Mouse (Mus musculus): ENCODE measurements at regions not wholly inside any gene's neighbourhood (a gene's known extent, or its start where the extent isn't known, plus 50 kb on each side); places are given as distances from the start of the nearest gene placed in this dataset.

DNA sequence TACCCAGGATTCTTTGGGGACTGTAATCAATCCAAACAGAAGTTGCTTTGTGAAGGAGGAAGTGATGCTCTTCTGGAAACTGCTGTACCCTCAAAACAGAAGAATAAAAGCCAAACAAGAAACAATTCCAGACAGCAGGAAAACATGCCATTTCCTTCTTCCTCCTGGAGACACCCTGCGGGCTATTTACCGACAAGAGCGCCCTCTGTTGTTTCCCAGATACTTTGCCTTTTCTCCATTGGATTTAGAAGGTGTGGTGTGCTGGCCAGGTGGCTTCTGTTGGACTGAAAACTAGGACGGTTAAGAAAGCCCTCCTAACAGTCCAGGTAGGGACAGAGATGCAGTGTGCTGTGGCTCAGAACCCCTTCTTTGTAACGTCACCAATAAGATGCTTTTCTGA, 119.9 kb upstream of the Msx2 start:
- Histone ChIP-seq H3K36me3 (ENCODE audit: control insufficient read depth, insufficient read depth, low read length) (no peaks in the 10 kb centered on the region), H3K27ac (ENCODE audit: insufficient read depth, low read length) (no peak overlapping the region), H3K4me3 (ENCODE audit: extremely low read depth, insufficient read depth, insufficient read length) (no peak overlapping the region)

DNA sequence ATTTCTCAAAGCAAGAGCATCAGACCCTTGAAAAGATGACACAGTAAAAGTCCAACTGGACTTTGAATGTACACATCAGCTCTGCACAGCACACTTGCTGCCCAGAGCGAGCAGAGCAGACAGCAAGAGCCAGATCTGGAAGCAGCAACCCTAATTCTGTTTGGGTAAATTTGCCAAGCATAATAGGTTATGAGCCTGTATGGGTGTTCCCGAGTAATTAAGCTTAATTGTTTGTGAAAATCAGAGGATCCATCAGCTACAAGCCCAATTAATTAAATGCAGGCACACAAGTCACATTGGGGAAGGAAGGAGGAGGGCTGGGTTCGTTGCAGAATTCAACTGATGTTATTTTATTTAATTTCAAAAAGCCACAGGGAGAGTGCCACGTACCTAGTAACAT, 113.9 kb upstream of the Msx2 start:
- no peaks in the 10 kb centered on the region for H3K36me3 ChIP-seq (ENCODE audit: control insufficient read depth, insufficient read depth, low read length)

More for the DNA sequence above, 119.9 kb upstream of the Msx2 start:
- WGBS: 14% methylated on average over 5 of the region's 5 CpGs
- DNase-seq (ENCODE audit: low read depth in 1 of 2, low spot score in 2 of 2): no peak
- no peaks in the 10 kb centered on the region for H3K4me1 ChIP-seq (ENCODE audit: control insufficient read depth, insufficient read depth, insufficient read length)
- no peaks in the 10 kb centered on the region for H3K27me3 ChIP-seq (ENCODE audit: control insufficient read depth, insufficient read depth, low read length)
- TF ChIP-seq CTCF (IDR thresholded peaks at IDR 0.05; ENCODE audit: extremely low read depth, insufficient read depth, insufficient read length, insufficient replicate concordance) (no peak), POLR2A (IDR thresholded peaks at IDR 0.05; ENCODE audit: low read depth, low read length) (no peak)

DNA sequence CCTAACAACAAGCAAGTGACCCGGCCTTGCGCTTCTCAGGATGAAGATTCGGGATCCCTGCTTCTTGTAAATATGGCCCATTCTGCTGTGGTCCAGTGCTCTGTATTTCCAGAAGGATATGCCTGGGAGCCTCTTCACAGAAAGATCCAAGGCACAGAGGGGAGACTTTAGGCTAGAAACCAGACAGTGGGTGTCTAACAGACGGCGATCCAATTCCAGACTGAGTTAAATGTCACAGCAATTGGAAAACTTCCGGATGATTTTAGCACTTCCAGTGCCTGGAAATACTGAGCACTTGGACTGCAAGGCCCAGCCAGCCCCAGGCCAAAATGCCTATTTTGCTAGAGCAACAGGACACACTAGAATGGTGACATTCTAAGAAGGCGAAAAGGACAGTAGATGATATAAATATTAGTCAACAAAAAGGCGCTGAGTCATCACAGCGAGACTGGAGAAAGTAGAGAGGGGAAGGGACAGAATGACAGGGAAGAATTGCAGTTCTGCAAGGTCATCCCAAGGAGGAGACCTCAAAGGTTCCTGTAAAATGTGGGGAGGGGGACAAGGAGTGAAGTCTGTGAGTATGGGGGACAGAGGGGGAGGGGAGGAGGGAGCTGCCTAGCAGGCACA, 111.7 kb upstream of the Msx2 start:
- H3K4me3 ChIP-seq (ENCODE audit: extremely low read depth, insufficient read depth, insufficient read length): no peak overlapping the region
- no peak overlapping the region for H3K27ac ChIP-seq (ENCODE audit: insufficient read depth, low read length)
- 78% methylated on average over 9 of the region's 9 CpGs for WGBS
- H3K36me3 ChIP-seq (ENCODE audit: control insufficient read depth, insufficient read depth, low read length): no peaks in the 10 kb centered on the region
- no peaks in the 10 kb centered on the region for H3K27me3 ChIP-seq (ENCODE audit: control insufficient read depth, insufficient read depth, low read length)
- no peaks in the 10 kb centered on the region for H3K4me1 ChIP-seq (ENCODE audit: control insufficient read depth, insufficient read depth, insufficient read length)
- TF ChIP-seq CTCF (IDR thresholded peaks at IDR 0.05; ENCODE audit: extremely low read depth, insufficient read depth, insufficient read length, insufficient replicate concordance): no peak
- no peak for TF ChIP-seq POLR2A (IDR thresholded peaks at IDR 0.05; ENCODE audit: low read depth, low read length)
- no peak for DNase-seq (ENCODE audit: low read depth in 1 of 2, low spot score in 2 of 2)

More for the DNA sequence above, 113.9 kb upstream of the Msx2 start:
- no peak overlapping the region for H3K4me3 ChIP-seq (ENCODE audit: extremely low read depth, insufficient read depth, insufficient read length)
- no peak for DNase-seq (ENCODE audit: low read depth in 1 of 2, low spot score in 2 of 2)
- no peak for TF ChIP-seq POLR2A (IDR thresholded peaks at IDR 0.05; ENCODE audit: low read depth, low read length)
- no peak for TF ChIP-seq CTCF (IDR thresholded peaks at IDR 0.05; ENCODE audit: extremely low read depth, insufficient read depth, insufficient read length, insufficient replicate concordance)
- no peaks in the 10 kb centered on the region for H3K4me1 ChIP-seq (ENCODE audit: control insufficient read depth, insufficient read depth, insufficient read length)
- no peak overlapping the region for H3K27ac ChIP-seq (ENCODE audit: insufficient read depth, low read length)
- no peaks in the 10 kb centered on the region for H3K27me3 ChIP-seq (ENCODE audit: control insufficient read depth, insufficient read depth, low read length)
- WGBS: 72% methylated on average over 4 of the region's 4 CpGs

DNA sequence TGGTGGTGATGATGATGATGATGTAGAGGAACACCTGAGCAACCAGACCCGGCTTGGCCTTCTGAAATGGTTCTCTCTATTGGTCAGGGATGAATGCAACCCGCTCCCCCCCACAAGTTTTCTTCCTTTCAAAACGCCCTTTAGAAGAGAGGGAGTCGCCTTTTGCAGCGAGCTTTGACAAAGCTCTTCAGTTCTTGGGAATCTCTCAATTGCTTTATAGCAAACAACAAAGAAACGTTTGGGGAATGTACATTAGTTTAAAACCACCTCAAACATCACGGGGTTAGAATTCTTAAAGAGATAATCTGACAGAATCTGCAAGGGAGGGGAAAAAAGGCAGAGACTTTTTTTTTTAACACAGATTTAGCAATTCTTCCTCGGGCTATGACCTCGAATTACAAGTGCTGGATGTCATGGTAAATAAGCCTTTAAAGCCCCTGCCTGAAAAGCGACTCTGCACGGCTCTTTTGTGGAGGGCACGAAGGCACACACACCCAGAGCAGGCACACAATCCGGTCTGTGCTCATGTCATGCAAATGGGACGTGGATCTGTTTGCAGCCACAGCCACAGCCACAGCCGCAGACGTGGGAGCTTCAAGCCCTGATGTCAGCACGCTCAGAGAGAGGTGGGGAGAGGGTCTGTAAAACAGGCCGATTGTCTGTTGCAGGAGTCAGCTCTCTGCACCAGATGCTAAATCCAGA, 81.2 kb upstream of the Msx2 start:
- WGBS: 74% methylated on average over 18 of the region's 18 CpGs
- H3K27ac ChIP-seq (ENCODE audit: insufficient read depth, low read length): no peak overlapping the region
- H3K36me3 ChIP-seq (ENCODE audit: control insufficient read depth, insufficient read depth, low read length): no peaks in the 10 kb centered on the region
- no peaks in the 10 kb centered on the region for H3K4me1 ChIP-seq (ENCODE audit: control insufficient read depth, insufficient read depth, insufficient read length)
- H3K4me3 ChIP-seq (ENCODE audit: extremely low read depth, insufficient read depth, insufficient read length): no peak overlapping the region
- H3K27me3 ChIP-seq (ENCODE audit: control insufficient read depth, insufficient read depth, low read length): no peaks in the 10 kb centered on the region
- no peak for DNase-seq (ENCODE audit: low read depth in 1 of 2, low spot score in 2 of 2)
- TF ChIP-seq CTCF (IDR thresholded peaks at IDR 0.05; ENCODE audit: extremely low read depth, insufficient read depth, insufficient read length, insufficient replicate concordance) (no peak), POLR2A (IDR thresholded peaks at IDR 0.05; ENCODE audit: low read depth, low read length) (no peak)

- no peaks in the 10 kb centered on the region for H3K4me1 ChIP-seq (ENCODE audit: control insufficient read depth, insufficient read depth, insufficient read length)
- H3K36me3 ChIP-seq (ENCODE audit: control insufficient read depth, insufficient read depth, low read length): no peaks in the 10 kb centered on the region
- no peaks in the 10 kb centered on the region for H3K27me3 ChIP-seq (ENCODE audit: control insufficient read depth, insufficient read depth, low read length)
- no peak overlapping the region for H3K4me3 ChIP-seq (ENCODE audit: extremely low read depth, insufficient read depth, insufficient read length)
- DNase-seq (ENCODE audit: low read depth in 1 of 2, low spot score in 2 of 2): no peak
- 20% methylated on average over 13 of the region's 13 CpGs for WGBS
- H3K27ac ChIP-seq (ENCODE audit: insufficient read depth, low read length): no peak overlapping the region
- TF ChIP-seq CTCF (IDR thresholded peaks at IDR 0.05; ENCODE audit: extremely low read depth, insufficient read depth, insufficient read length, insufficient replicate concordance): no peak
- TF ChIP-seq POLR2A (IDR thresholded peaks at IDR 0.05; ENCODE audit: low read depth, low read length): no peak
Observed at GRCm38 (mm10) chr13:53553192-53553875, 80.5 kb upstream of the Msx2 start.

DNA sequence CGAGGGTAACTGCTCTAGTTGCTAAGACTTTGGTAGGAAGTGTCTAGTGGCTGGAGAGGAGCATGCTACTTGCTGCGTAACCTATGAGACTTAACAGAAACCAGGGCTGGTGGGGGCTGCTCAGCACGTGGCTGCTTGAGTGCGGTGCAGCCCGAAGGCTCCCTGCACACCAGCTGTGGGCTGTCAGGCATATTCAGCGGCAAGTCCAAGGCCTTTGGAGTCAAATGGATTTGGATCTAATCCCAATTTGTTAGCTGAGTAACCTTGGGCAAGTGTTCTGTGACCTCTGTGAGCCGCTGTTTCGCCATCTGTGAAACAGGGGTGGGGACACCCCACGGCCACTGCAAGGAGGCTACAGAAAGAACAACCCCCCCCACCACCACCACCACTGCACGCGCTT, 75.5 kb upstream of the Msx2 start:
- Histone ChIP-seq H3K4me3 (ENCODE audit: extremely low read depth, insufficient read depth, insufficient read length) (no peak overlapping the region), H3K4me1 (ENCODE audit: control insufficient read depth, insufficient read depth, insufficient read length) (no peaks in the 10 kb centered on the region), H3K27ac (ENCODE audit: insufficient read depth, low read length) (no peak overlapping the region), H3K27me3 (ENCODE audit: control insufficient read depth, insufficient read depth, low read length) (no peaks in the 10 kb centered on the region), H3K36me3 (ENCODE audit: control insufficient read depth, insufficient read depth, low read length) (no peaks in the 10 kb centered on the region)
- no peak for TF ChIP-seq CTCF (IDR thresholded peaks at IDR 0.05; ENCODE audit: extremely low read depth, insufficient read depth, insufficient read length, insufficient replicate concordance)
- no peak for TF ChIP-seq POLR2A (IDR thresholded peaks at IDR 0.05; ENCODE audit: low read depth, low read length)
- WGBS: 70% methylated on average over 11 of the region's 11 CpGs
- DNase-seq (ENCODE audit: low read depth in 1 of 2, low spot score in 2 of 2): no peak

Data from spleen, adult 2 months (tissue).